Mouse (Mus musculus) ES-CJ7 (cell line): ENCODE measurements around the gene Hivep3.

Source experiments
- DNase-seq: peaks from one replicate; pipeline ENCODE4 v3.0.0; 2011; ENCODE audit warnings: low read depth, low spot score

Gene Hivep3

DNA sequence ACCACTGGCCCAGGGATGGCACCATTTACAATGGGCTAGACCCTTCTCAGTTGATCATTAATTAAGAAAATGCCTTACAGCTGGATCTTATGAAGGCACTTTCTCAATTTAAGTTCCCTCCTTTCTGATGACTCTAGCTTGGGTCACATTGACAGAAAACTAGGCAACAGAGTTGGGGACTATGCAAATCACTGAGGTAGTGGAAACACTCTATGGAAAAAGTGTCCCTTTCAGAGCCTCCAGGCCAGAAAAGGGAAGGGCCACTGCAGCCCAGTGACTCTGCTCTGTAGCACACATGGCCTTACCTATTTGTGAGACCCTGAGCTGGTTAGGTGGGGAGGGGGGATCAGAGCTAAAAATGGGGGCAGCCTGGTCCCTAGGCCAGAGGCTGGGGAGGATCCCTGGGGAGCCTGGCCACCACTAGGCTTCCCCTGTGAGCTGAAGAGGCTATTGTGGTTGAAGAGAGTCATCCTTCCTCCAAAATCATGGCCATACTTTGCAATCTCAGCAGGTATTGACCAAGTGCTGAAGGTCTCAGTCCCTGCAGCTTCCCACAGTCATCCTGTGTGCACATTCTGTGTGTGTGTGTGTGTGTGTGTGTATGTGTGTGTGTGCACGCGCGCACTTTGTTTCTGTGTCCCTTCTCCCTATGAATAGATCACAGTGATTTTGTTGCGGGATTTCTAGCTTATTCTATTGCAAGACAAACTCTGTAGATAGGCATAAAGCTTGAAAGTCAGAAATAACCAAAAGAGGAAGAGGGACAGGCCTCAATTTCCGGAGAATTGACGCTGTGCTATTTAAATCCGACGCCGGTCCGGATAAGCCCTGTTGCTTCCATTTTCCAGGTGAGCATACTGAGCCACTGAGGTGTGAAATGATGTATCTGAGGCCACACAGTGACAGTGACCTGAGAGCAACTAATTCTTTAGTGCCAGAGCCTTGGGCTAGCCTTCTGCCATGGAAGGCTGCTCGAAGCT is 319.7 kb downstream of the Hivep3 start:
- no peak for DNase-seq

DNA sequence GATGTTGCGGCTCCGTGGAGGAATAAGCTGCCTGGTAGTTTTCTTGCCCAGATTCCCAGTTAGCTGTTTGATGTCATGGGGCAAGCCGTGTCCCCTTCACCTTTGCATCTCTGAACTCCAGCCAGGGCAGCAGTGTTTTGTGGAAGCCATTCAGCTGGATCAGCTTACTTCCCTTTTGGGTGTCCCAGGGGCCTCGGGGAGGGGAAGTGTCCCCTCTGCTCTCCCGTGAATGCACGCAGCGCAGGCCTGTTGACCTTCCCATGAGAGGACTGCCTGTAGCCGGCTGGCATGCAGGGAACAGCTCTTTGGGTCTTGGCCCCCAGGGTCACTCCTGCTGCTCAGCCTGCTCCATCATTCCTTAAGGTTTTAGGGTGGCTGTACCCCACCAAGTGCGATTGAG is 320.6 kb downstream of the Hivep3 start:
- DNase-seq, result no peak

DNA sequence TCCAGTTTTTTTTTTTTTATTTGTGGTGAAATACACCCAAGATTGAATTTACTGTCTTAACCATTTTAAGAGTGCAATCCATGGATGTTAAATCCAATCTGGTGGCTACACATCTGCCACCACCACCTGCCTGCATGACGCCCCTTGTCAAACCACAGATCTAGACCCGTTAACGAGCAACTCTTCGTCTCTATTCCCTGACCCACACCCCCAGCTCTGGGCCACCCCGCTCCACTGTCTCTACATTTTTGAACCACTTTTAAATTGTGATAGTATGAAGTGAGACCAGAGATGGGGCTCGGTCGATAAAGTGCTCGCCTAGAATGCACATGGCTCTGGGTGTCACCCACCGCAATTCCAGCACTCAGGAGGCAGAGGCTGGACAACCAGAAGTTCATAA is 322.9 kb downstream of the Hivep3 start:
- DNase-seq, result no peak

DNA sequence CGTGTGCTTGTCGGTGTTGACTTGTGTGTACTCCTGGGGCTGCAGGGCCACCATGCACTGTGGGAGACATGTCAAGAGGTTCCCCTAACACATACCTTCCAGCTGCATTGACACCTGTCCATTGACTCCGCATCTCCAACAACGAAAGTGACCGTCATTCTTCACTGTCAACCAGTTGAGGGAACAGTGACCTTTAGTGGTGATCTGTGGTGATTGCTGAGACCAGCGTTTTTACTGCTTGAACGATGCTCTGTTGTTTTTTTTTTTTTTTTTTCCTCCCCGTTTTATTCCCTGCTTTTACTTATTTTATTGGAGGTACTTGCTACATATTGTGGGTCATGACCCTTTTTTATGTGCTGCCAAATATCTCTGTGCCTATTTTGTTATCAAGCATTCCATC is 323.9 kb downstream of the Hivep3 start:
- no peak for DNase-seq

DNA sequence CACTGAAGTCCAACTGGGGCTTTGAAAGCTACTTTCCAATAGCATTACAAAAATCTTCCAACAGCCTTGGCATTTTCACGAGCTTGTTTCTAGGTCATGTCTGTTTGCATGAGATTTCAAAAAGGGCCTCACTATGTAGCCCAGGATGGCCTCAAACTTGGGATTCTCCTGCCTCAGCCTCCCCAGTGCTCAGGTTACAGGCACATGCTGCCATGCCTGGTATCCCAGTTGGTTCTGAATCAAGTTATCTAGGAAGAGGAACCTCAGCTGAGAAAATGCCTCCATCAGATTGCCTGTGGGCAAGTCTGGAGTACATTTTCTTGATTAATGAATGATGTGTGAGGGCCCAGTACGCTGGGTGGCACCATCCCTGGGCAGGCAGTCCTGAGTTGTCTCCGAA is 324.6 kb downstream of the Hivep3 start:
- DNase-seq, result no peak

DNA sequence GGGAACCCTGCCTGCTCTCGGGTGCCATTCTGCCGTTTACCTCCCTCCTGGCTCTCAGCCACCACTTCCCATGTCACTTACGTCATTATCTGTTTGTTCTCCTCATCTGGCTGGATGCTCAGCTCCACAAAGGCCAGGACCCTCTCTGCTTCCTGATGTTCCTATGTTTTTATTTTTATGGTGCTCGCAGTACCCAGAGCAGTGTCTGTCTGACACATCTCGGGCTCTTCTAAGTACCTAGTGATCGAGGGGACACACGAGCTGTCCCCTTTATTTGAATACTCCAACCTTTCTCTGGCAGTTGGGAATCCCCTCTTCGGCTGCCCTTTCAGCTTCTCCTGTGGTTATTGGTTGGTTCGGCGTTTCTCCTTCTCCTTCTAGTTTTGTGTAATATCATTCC is 325.2 kb downstream of the Hivep3 start:
- no peak for DNase-seq

DNA sequence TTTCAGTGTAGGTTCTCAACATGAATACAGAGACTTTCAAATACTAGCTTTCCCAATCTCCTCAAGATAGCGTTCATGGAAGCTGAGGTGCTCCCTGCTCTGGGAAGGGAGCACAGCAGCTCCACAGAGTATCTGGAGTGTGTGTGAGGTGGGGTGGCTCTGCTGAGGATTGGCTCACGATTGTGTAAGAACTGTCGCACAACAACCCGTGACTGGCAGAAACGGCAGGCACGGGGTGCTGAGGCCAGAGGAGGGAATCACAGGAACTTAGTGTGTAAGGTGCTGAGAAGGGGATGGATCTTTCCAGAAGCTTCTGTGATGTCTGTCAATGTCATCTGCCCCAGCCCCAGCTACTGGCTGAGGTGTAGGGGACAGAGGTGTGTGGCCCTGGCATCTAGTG is 328.1 kb downstream of the Hivep3 start:
- no peak for DNase-seq

DNA sequence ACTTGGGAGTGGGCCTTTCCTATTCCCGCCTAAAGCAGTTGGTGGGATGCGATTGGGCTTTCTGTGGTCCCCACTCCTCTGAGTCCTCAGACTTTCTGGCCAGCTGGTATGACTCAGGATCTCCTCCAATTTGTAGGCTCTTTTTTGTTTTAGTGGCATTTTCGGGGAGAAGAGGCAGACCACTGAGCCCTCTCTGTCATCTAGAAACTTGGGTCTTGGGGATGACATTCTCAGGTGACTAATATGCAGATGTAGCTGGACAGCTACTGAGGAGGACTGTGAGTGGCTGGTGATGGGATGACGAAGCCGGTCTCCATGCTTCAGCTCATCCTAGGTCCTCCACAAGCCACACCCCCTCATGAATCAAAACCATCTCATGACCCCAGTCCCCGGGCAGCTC is 328.6 kb downstream of the Hivep3 start:
- no peak for DNase-seq

DNA sequence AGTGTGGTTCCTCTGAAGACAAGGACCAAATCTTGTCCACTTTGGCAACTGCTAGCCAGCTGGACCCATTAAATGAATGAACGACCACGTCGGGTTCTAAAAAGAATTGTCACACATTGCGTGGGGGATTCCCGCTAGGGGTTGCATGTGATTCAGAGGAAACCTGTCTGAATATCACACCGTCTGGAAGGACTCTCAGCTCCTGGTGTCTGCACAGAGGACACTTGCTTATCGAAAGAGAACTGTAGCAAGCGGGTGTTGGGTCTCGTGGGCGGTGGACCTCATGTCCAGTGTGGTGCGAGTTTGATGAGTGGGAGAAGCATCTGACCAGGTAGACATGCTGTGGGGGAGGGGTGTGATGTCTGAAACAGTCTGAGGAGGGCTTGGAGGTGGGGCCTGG is 329.2 kb downstream of the Hivep3 start:
- DNase-seq, result no peak

DNA sequence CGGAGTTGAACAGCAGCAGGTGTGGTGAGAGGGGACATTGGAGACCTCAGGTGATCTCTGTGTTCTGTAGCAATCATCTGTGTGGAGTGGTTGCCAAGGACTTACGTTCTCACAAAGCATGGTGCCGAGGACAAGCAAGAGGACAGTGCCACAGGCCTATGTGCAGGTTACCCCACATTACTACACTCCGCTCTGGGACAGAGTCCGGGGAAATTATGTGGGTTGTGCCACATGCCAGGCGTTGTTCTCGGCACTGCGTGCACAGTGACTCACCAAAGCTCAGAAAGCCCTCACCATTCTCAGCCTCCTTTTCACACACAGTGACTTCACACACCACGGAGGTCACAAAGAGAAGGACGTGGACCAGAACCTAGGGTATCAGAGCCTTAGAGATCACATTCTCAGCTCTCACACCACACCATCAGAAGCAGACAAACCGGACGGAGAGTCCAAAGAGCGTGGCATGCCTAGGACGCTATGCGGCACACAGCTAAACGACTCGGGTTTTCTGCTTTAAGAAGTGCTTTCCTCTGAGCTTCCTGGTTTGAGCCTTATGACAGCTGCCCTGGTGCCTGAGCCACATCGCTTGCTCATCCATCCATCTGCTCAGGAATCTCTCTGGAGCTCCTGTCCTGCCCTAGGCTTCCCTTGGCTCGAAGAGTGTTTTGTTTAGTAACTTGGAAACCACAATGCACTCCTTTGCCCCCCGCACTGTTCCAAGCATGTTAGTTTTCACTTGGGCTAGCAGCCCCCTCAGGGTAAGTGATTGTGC is 330.0 kb downstream of the Hivep3 start:
- no peak for DNase-seq

DNA sequence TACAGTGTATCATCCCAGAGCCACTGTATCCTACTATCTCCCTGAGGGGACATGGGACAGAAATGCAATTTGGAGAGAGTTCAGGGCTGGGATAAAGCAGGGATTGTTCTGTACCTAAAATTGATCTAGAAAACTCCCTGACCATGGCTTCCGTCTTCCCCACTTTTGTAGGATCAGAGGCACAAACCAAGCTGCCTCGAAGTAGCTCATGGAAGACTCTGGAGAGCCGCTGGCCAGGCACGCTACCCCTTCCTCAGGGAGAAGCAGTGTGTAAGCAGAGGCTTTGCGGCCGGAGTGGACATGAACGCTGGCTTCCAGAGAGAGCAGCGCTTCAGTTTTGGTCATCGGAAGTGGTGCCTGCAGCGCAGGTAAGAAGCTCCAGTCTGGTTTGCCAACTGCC is 331.1 kb downstream of the Hivep3 start, which contains the start of gene AL607142.1:
TSS of gene AL607142.1 (plus strand) at position 301 of the 400 bp plus-strand sequence.
- DNase-seq, result no peak

DNA sequence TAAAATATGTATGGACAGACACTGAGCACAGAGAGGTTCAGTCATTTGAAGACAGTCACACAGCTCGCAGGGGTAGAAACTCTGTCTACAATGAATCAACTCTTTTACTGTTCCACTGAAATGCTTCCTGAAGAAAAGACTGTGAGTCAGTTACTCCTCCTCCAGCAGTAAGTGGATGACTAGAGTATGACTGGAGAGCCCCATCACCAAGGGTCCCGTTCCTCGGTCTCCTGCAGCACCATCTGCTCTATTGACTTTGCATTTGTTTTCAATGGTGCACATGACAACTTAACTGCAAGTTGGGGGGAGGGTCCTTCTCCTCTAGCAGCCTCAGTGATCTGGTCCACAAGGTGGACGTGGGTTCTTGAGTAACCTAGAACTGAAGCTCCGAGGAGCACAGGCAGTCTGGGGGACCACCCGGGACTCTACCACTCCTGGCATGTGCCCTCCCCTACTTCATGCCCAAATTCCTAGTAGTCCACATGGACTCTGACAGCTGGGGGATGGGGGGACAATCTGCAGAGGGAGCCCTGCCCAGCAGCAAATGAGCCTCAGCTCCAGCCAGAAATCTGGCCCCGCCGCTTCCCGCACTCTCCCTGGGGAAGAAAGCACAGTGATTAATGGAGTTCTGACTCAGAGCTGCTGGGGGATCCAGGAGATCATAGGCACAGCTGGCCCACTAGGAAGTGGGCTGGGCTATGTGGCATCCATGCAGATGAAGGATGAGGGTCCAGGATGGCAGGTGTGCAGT is 333.4 kb downstream of the Hivep3 start:
- no peak for DNase-seq

DNA sequence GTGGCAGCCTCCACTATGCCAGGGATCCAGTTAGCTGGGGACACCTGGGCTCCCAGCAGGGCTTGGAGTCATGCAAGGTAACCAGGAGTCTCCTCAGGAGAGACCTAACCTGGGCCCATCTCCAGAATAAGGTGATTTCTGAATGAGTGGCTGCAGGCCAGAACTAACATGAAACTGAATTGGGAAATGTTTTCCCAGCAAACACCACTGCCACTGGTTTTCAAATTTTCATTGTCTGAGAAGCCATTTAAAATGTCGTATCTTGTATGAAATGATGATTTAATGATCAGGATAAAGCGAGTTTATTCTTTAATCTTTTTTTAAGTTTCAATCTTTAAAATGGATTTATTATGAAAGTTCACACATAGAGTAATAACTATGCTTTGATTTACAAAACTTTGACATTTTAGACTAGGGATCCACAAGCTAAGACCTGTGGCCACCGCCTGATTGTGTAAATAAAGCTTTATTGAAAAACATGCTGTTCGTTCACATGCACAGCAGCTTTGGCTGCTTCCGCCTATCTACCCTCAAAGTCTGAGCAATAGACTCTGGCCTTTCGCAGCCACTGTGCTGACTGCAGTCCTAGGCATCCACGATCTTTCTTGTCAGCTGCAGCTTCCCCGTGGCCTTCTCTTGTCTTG is 334.1 kb downstream of the Hivep3 start:
- DNase-seq, result no peak

DNA sequence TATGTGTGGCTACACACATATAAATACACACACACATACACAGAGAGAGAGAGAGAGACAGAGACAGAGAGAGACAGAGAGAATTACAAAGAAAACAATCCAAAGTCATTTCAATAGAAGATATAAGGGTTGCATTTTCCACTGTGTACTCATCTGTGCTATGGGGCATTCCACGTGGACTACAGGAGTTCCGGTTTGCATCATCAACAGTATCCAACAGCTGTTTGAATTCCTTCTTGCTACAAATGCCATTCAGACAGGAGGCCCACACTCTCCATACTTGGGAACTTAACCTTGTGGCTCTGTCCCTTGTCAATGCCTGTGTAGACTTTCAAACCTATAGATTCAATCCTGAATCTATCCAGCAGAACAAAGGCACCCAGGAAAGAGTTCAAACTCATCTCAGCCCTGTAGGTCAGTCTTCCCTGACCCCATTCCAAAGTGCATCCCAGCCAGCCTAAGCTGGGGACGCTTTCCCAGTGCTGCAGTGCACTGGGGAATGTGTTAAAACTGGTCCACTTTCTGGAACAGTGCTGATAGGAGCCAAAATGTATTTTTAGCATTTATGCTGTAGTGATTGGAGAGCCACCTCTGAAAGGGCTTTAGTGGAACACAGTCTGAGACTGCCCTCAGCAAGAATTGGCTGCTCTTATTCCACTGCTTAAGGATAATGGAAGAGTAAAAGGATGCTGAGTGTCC is 335.4 kb downstream of the Hivep3 start:
- DNase-seq, result no peak

DNA sequence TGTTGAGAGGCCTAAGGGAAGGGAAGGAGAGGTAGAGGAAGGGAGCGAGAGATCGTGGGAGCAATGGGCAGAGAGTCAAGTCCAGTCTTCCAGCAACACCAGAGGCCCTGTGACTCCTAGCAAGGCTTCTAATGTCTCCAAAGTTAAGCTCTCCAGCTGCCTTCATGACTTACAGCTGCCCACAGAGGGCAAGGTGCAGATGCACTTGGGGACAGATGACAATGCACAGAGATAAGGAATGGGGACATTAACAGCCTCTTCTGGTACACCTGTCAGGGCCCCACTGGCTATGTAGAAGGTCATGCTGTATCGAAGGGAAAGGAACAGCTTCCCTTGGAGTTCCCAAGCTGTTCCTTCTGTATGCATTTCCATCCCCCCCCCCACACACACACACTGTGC is 336.0 kb downstream of the Hivep3 start:
- no peak for DNase-seq

DNA sequence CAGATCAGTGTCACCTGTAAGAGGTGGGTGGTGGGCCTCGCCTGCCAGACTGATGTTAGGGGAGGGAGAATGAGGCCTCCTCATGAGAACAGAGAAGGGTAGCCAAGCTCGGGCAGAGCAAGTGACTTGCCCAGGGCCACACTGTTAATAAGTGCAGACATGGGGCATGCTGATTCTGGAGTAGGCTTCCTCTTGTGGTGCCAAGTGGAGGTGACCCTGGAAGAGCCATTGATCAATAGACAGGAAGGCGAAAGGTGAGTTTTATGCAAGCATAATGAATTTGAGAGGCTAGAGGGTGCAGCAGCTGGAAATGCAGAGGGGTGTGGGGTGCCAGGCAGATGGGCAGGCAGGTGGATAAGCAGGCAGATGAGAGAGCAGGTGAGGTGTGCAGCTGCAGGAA is 337.8 kb downstream of the Hivep3 start:
- DNase-seq, result no peak

DNA sequence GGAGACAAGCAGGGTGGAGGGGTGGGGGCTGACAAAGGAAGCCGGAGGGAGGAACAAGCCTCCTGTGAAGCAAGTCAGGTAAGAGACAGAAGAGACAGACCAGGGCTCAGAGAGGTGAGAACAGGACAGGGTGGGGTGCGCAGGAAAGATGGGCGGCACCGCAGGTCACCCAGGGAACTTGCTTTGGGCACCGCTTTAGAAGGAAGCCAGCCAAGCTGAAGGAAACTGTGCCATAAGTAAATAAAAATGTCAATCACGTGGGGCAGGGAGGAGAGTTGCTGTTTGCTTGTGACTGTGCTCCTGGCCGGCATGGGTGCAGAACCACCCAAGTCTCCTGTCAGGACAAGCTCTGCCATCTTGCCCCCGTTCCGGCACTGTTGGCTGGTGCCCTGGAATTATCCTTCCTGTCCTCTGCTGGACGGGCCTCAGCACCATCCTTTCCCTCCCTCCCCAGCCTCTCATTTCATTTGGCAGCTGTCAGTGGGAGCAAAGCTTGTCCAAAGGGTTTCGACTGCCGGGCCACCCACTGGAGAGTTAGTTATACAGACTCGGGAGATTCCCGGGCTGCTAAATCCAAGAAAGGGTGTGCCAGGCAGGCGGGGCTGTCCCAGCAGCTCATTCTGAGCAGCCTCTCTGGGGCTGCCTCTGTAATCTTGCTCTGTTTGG is 338.4 kb downstream of the Hivep3 start:
- no peak for DNase-seq

DNA sequence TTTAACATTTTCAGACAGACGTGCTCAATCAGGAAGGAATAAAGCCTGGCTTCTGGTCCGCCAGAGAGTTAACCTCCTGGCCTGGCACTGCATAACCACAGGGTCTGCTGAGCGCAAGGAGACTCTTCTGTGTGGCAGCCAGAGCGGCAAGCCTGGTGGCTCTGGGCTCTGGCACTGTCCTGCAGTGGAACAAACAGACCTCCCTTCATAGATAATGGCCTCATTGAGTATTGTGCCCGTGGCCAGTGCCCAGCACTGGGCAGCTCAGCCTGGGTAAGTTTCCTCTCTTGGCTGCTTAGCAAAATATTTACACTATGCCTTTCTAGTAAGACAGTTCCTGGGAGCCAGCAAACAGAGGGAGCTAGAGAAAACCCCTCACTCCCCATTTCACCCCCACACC is 340.5 kb downstream of the Hivep3 start:
- no peak for DNase-seq

DNA sequence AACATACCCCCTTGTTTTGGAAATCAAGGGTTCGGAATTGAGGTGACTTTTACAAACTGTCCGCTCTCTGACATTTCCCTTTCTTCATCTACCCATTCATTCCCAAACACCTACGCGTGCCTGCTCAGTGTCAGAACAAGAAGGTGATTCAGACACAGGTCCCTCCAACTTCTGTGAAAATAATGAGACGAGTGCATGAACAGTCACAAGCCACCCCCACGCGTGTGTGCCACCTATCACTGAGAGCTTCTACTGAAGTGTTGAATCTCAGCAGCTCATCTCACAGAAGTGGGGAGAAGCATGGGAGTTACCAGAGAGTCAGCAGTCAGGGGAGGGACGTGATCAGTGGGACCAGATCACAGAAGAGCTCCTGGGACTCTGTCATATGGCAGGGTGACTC is 343.7 kb downstream of the Hivep3 start:
- no peak for DNase-seq

DNA sequence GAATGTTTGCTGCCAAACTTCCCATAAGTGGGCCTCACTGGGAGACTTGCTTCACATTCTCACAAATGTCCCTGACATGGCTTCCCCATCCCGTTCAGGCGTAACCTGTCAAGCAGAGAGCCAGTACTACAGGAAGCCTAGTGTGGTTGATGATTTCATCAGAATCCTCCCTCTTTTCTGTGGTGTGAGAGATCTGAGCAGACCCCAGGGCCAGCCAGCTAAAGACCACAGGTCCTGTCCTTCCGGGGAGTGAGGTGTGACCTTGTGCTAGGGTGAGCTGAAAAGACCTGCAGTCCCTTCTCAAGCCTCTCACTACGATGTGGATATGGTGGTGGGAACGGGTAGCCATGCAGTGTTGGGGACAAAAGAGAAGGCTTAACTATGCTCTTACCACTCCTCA is 348.9 kb downstream of the Hivep3 start:
- DNase-seq, result no peak
